Mouse (Mus musculus) CH12.LX (cell line): ENCODE data around the gene Rell1. TPM values are rescaled to one million over a fixed set of nuclear protein-coding genes. Genes with fewer than 3 reads are reported as not detected.

ENCODE experiments used
- DNase-seq: peaks from one replicate; pipeline ENCODE4 v3.0.0-alpha.2; 2013; ENCODE audit errors: extremely low read depth
- H3K27ac ChIP-seq: 2 replicates; pipeline ENCODE4 v1.5.1; 2012; ENCODE audit warnings: low read depth, mild to moderate bottlenecking, control low read depth, moderate library complexity; ENCODE audit not compliant: insufficient read depth
- H3K27me3 ChIP-seq: replicated peaks from 2 replicates; pipeline ENCODE3; 2012; ENCODE audit warnings: inconsistent platforms
- H3K36me3 ChIP-seq, 2 experiments: replicated peaks in 1 of 2; 2 replicates each; pipeline versions ENCODE3 to v1.6.1; 2012; ENCODE audit warnings: inconsistent platforms in 1 of 2, low read length in 1 of 2, mild to moderate bottlenecking in 1 of 2, mixed read lengths in 1 of 2, moderate library complexity in 1 of 2; ENCODE audit not compliant: control insufficient read depth in 1 of 2, insufficient read depth in 1 of 2
- H3K4me1 ChIP-seq, 2 experiments: 2 replicates each; pipeline ENCODE4 v1.6.1; 2012; ENCODE audit warnings: inconsistent platforms in 1 of 2, moderate library complexity in 1 of 2; ENCODE audit not compliant: insufficient read depth in 2 of 2, control insufficient read depth in 1 of 2
- H3K4me2 ChIP-seq: 2 replicates; pipeline ENCODE4 v1.6.1; 2012; ENCODE audit warnings: low read depth, mild to moderate bottlenecking, control low read depth; ENCODE audit not compliant: poor library complexity, insufficient read depth, severe bottlenecking
- H3K4me3 ChIP-seq, 3 experiments: fragments of 150-350 bp in 1 of 3; sonication (generic) in 1 of 3; replicated peaks in 1 of 3; 2 replicates each; pipeline versions ENCODE3 to v1.5.1; 2011 to 2012; ENCODE audit warnings: low read depth in 2 of 3, low read length in 2 of 3, mild to moderate bottlenecking in 2 of 3, moderate library complexity in 2 of 3, control low read depth in 1 of 3, improper control_type of control experiment in 1 of 3, inconsistent platforms in 1 of 3, mixed read lengths in 1 of 3; ENCODE audit not compliant: poor library complexity in 1 of 3
- H3K79me2 ChIP-seq: replicated peaks from 2 replicates; pipeline ENCODE4 v1.6.1; 2012; ENCODE audit warnings: mild to moderate bottlenecking, moderate library complexity; ENCODE audit not compliant: control insufficient read depth, poor library complexity, insufficient read depth, severe bottlenecking; ENCODE audit errors: extremely low read depth
- H3K9ac ChIP-seq: 2 replicates; pipeline ENCODE4 v1.6.1; 2012; ENCODE audit warnings: low read depth, mild to moderate bottlenecking, control low read depth, moderate library complexity; ENCODE audit not compliant: insufficient read depth
- H3K9me3 ChIP-seq: replicated peaks from 2 replicates; pipeline ENCODE3; 2012; ENCODE audit warnings: low read length, inconsistent platforms, mixed read lengths
- CHD1 ChIP-seq: IDR thresholded peaks from 2 replicates; pipeline ENCODE4 v1.6.1; 2012; ENCODE audit warnings: low read depth, low read length, improper control_type of control experiment, inconsistent platforms
- CHD2 ChIP-seq: IDR thresholded peaks from 2 replicates; pipeline ENCODE4 v1.6.1; 2011; ENCODE audit warnings: low read length, improper control_type of control experiment
- HCFC1 ChIP-seq: IDR thresholded peaks from 2 replicates; pipeline ENCODE4 v1.6.1; 2012; ENCODE audit warnings: low read depth, mild to moderate bottlenecking, inconsistent platforms, low read length, improper control_type of control experiment
- IRF4 ChIP-seq: IDR thresholded peaks from 2 replicates; pipeline ENCODE4 v1.6.1; 2014; ENCODE audit warnings: low read depth, mild to moderate bottlenecking, inconsistent platforms, low read length, improper control_type of control experiment
- KAT2A ChIP-seq: IDR thresholded peaks from 2 replicates; pipeline ENCODE4 v1.6.1; 2012; ENCODE audit warnings: low read length, improper control_type of control experiment, inconsistent platforms; ENCODE audit not compliant: insufficient replicate concordance
- MAFK ChIP-seq: IDR thresholded peaks from 2 replicates; pipeline ENCODE4 v1.6.1; 2011; ENCODE audit warnings: low read length, improper control_type of control experiment; ENCODE audit not compliant: insufficient replicate concordance
- MAZ ChIP-seq: IDR thresholded peaks from 2 replicates; pipeline ENCODE4 v1.6.1; 2012; ENCODE audit warnings: low read depth, mild to moderate bottlenecking, inconsistent platforms, low read length, improper control_type of control experiment, moderate library complexity
- MEF2A ChIP-seq: IDR thresholded peaks from 2 replicates; pipeline ENCODE4 v1.6.1; 2014; ENCODE audit warnings: low read depth, mild to moderate bottlenecking, inconsistent platforms, low read length, improper control_type of control experiment, borderline replicate concordance
- MYC ChIP-seq: IDR thresholded peaks from 2 replicates; pipeline ENCODE4 v1.6.1; 2011; ENCODE audit warnings: low read depth, mild to moderate bottlenecking, improper control_type of control experiment, low read length
- NELFE ChIP-seq: IDR thresholded peaks from 2 replicates; pipeline ENCODE4 v1.6.1; 2011; ENCODE audit warnings: low read depth, low read length, improper control_type of control experiment
- PAX5 ChIP-seq: IDR thresholded peaks from 2 replicates; pipeline ENCODE4 v1.6.1; 2012; ENCODE audit warnings: low read length, inconsistent platforms, mixed read lengths
- POLR2AphosphoS2 ChIP-seq: IDR thresholded peaks from 2 replicates; pipeline ENCODE4 v1.6.1; 2011; ENCODE audit warnings: low read depth, low read length, improper control_type of control experiment
- RCOR1 ChIP-seq: conservative IDR thresholded peaks from 2 replicates; pipeline ENCODE4 v1.6.1; 2012; ENCODE audit warnings: low read depth, mild to moderate bottlenecking, inconsistent platforms, low read length, improper control_type of control experiment
- ZC3H11A ChIP-seq: IDR thresholded peaks from 2 replicates; pipeline ENCODE4 v1.6.1; 2012; ENCODE audit warnings: low read depth, mild to moderate bottlenecking, inconsistent platforms, low read length, improper control_type of control experiment
- ZNF384 ChIP-seq: IDR thresholded peaks from 2 replicates; pipeline ENCODE4 v1.6.1; 2012; ENCODE audit warnings: low read depth, low read length, improper control_type of control experiment, inconsistent platforms
- dilution Hi-C: fragments of 300-500 bp; cut with MboI; formaldehyde crosslinking; loops from 2 replicates; pipeline ENCODE4 v1.14.3; 2020; ENCODE audit warnings: low sequenced_read_pairs; ENCODE audit not compliant: extremely low pct_unique_long_range_greater_than_20kb, extremely low pct_ligation_motif_present
- in situ Hi-C: fragments of 300-500 bp; cut with MboI; formaldehyde crosslinking; loops from 3 replicates; pipeline ENCODE4 v1.14.3; 2019; ENCODE audit warnings: low sequenced_read_pairs, low pct_ligation_motif_present, low pct_unique_long_range_greater_than_20kb, mixed read lengths
- polyA plus RNA-seq: library from polyadenylated mRNA; unstranded; fragments of >175 nt; gene quantifications from 2 replicates; pipeline ENCODE4 v1.2.1, GENCODE M21; 2012; ENCODE audit warnings: low read depth; ENCODE audit not compliant: insufficient read length
- total RNA-seq, 2 experiments: library from RNA; depleted of rRNA; stranded (reverse); fragments of 300-350 nt in 1 of 2; fragments of >200 nt in 1 of 2; gene quantifications; 2 replicates each; pipeline ENCODE4 v1.2.3; 2012 to 2014

Rell1 gene
- total and polyA plus RNA-seq, 3 experiments = 1.4 to 1.6 (median 1.5) TPM

- TF ChIP-seq IRF4 = 0 out of 2 replicates have a peak, but pooled peaks have one; percentile 13
- TF ChIP-seq, all 38 proteins: peak for 9
Observed at GRCm38 (mm10) chr5:63968443-63969415, at the start of gene Rell1 (continued).

- H3K79me2 ChIP-seq = no peaks in the 10 kb centered on the region
- dilution Hi-C loops (no loop called here), in situ Hi-C loops (no loop called here)
- H3K4me1 ChIP-seq = no peaks in the 10 kb centered on the region
- H3K27me3 ChIP-seq = no peaks in the 10 kb centered on the region
- no peak overlapping the region for H3K27ac ChIP-seq
- TF ChIP-seq PAX5 = no peak
- no peak for TF ChIP-seq MYC
- no peak for TF ChIP-seq HCFC1
- TF ChIP-seq MAZ = no peak
- TF ChIP-seq KAT2A = no peak
- H3K9me3 ChIP-seq = no peaks in the 10 kb centered on the region
- H3K4me3 ChIP-seq = no peak overlapping the region
- H3K36me3 ChIP-seq = no peaks in the 10 kb centered on the region
- H3K9ac ChIP-seq = no peak overlapping the region
- no peak for DNase-seq
- H3K4me2 ChIP-seq = no peak overlapping the region
Observed at GRCm38 (mm10) chr5:64012596-64013366, 44.1 kb upstream of the Rell1 start.

GRCm38 (mm10) chr5:64006548-64006947, 37.9 kb upstream of the Rell1 start:
- dilution Hi-C loops (no loop called here), in situ Hi-C loops (no loop called here)
- Histone ChIP-seq H3K9me3 (no peaks in the 10 kb centered on the region), H3K36me3 (no peaks in the 10 kb centered on the region), H3K4me3 (no peak overlapping the region)
- no peak for TF ChIP-seq PAX5
- no peak for TF ChIP-seq CHD1
- no peak for TF ChIP-seq CHD2
- no peak for TF ChIP-seq MAFK
- TF ChIP-seq POLR2AphosphoS2 = no peak
- TF ChIP-seq NELFE = no peak
- no peak for TF ChIP-seq RCOR1
- TF ChIP-seq IRF4 = no peak
- no peak for TF ChIP-seq ZNF384
- no peak for TF ChIP-seq ZC3H11A
- TF ChIP-seq MYC = no peak
- no peak for TF ChIP-seq MAZ
- no peak for TF ChIP-seq MEF2A
- TF ChIP-seq, all 38 proteins: peak for 0
- Histone ChIP-seq H3K79me2 (no peaks in the 10 kb centered on the region), H3K27ac (no peak overlapping the region), H3K4me2 (no peak overlapping the region), H3K9ac (no peak overlapping the region), H3K27me3 (no peaks in the 10 kb centered on the region), H3K4me1 (no peaks in the 10 kb centered on the region)
- DNase-seq = no peak
